Mouse (Mus musculus): ENCODE measurements around the gene Rasef. TPM values are rescaled to one million over a fixed set of nuclear protein-coding genes. Genes with fewer than 3 reads are reported as not detected.
"Not testable (repeated sequence)": the region's sequence is repeated elsewhere in the genome, so short reads cannot be mapped to it uniquely, and the experiment has no call there.

Gene Rasef
- polyA plus RNA-seq, 1 experiment from 2014 or later, result 0.60 TPM

DNA sequence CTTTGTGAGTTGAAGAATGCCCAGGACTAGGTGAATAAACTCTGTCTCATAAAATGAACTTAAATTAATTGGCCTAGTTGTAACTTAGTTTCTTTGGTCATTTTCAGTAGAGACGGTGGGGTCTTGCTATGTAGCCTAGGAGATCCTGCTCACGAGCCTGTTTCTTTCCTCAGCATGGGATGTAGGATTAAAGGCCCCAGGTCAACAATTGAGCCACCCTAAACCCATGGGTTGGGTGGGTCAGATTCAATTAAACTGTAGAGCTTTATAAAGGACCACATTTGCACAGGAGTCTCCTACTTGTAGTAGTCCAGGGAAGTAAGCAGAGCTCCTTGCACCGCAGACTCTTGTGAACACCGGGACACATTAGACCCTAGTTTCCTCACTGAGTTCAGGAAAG lies 122.7 kb downstream of the Rasef start, which contains the start of gene Gm11239:
Gene Gm11239, plus strand, starts transcription at position 301 of the 400 bp plus-strand sequence.
- not testable (repeated sequence) for H3K4me1 ChIP-seq (ENCODE audit: control insufficient read depth, insufficient read depth, low read length); ATAC-seq (ENCODE audit: low read depth); H3K9me3 ChIP-seq (ENCODE audit: control insufficient read depth, low read length); H3K4me2 ChIP-seq (ENCODE audit: low read depth, low read length); H3K4me3 ChIP-seq (ENCODE audit: low read depth, low read length); H3K27ac ChIP-seq (ENCODE audit: low read depth, low read length); H3K9ac ChIP-seq (replicated peaks; ENCODE audit: low read depth, low read length); H3K27me3 ChIP-seq (ENCODE audit: control insufficient read depth, insufficient read depth, low read length); H3K36me3 ChIP-seq (ENCODE audit: control insufficient read depth, insufficient read depth, low read length)
- no CpG with 5 or more reads among the region's 4 CpGs for WGBS

Other genes starting within 250 kb of the Rasef start
- not detected in 2 replicates for gene Gm11238, start 183.1 kb downstream of the Rasef start, polyA plus RNA-seq (2014; fragmentation: Nextera tagmentation; extraction: Ambion mirVana)
- not detected in 2 replicates for gene Gm11237, start 168.0 kb downstream of the Rasef start, polyA plus RNA-seq (2014; fragmentation: Nextera tagmentation; extraction: Ambion mirVana)
- gene Gm11236, start 152.9 kb downstream of the Rasef start, polyA plus RNA-seq (2014; fragmentation: Nextera tagmentation; extraction: Ambion mirVana), result not detected in 2 replicates
- gene Gm11239, start 122.6 kb downstream of the Rasef start, polyA plus RNA-seq (2014; fragmentation: Nextera tagmentation; extraction: Ambion mirVana), result not detected in 2 replicates
- gene Gm428, start 107.5 kb downstream of the Rasef start, polyA plus RNA-seq (2014; fragmentation: Nextera tagmentation; extraction: Ambion mirVana), result not detected in 2 replicates
- gene Gm11758, start 85.3 kb upstream of the Rasef start, polyA plus RNA-seq (2014; fragmentation: Nextera tagmentation; extraction: Ambion mirVana), result not detected in 2 replicates
- not detected in 2 replicates for gene Gm11757, start 100.1 kb upstream of the Rasef start, polyA plus RNA-seq (2014; fragmentation: Nextera tagmentation; extraction: Ambion mirVana)
- not detected in 2 replicates for gene Gm13871, start 115.0 kb upstream of the Rasef start, polyA plus RNA-seq (2014; fragmentation: Nextera tagmentation; extraction: Ambion mirVana)
- not detected in 2 replicates for gene Gm11756, start 129.8 kb upstream of the Rasef start, polyA plus RNA-seq (2014; fragmentation: Nextera tagmentation; extraction: Ambion mirVana)
- not detected in 2 replicates for gene 2310002L09Rik, start 159.9 kb upstream of the Rasef start, polyA plus RNA-seq (2014; fragmentation: Nextera tagmentation; extraction: Ambion mirVana)
- gene Frmd3, start 222.4 kb upstream of the Rasef start, polyA plus RNA-seq (2014; fragmentation: Nextera tagmentation; extraction: Ambion mirVana), result 41.8 and 45.8 TPM in 2 replicates